Mouse (Mus musculus) left cerebral cortex, adult 18-20 months (tissue): ENCODE results near the gene Arpp19. TPM values are rescaled to one million over a fixed set of nuclear protein-coding genes. Genes with fewer than 3 reads are reported as not detected.
A peak's percentile ranks its signal among the peaks of the same experiment; 100 is the strongest.

ENCODE experiments used
- DNase-seq, 2 experiments: peaks; one replicate each; pipeline ENCODE4 v3.0.0; 2021 to 2022; ENCODE audit warnings: low spot score in 2 of 2, mixed read lengths in 1 of 2
- long read RNA-seq, 2 experiments: library from polyadenylated mRNA; stranded (forward); transcript quantifications; one replicate each; pipeline ENCODE4 v2.0.0; 2021
- total RNA-seq, 2 experiments: library from RNA; stranded (reverse); gene quantifications; 2 replicates each; pipeline ENCODE4 v1.2.3; 2021

The Arpp19 gene
- total RNA-seq, result 100 to 1,000 TPM; 457 to 468 TPM
- long read RNA-seq, experiment 1, full-length matches to known transcripts, result 462 of 514 reads
- long read RNA-seq, experiment 1, partial matches to known transcripts, result 41 of 514 reads
- long read RNA-seq, experiment 1, other reads (novel, unspliced or antisense), result 11 of 514 reads
- long read RNA-seq, experiment 2, full-length matches to known transcripts, result 391 of 437 reads
- long read RNA-seq, experiment 2, partial matches to known transcripts, result 36 of 437 reads
- long read RNA-seq, experiment 2, other reads (novel, unspliced or antisense), result 10 of 437 reads

DNA sequence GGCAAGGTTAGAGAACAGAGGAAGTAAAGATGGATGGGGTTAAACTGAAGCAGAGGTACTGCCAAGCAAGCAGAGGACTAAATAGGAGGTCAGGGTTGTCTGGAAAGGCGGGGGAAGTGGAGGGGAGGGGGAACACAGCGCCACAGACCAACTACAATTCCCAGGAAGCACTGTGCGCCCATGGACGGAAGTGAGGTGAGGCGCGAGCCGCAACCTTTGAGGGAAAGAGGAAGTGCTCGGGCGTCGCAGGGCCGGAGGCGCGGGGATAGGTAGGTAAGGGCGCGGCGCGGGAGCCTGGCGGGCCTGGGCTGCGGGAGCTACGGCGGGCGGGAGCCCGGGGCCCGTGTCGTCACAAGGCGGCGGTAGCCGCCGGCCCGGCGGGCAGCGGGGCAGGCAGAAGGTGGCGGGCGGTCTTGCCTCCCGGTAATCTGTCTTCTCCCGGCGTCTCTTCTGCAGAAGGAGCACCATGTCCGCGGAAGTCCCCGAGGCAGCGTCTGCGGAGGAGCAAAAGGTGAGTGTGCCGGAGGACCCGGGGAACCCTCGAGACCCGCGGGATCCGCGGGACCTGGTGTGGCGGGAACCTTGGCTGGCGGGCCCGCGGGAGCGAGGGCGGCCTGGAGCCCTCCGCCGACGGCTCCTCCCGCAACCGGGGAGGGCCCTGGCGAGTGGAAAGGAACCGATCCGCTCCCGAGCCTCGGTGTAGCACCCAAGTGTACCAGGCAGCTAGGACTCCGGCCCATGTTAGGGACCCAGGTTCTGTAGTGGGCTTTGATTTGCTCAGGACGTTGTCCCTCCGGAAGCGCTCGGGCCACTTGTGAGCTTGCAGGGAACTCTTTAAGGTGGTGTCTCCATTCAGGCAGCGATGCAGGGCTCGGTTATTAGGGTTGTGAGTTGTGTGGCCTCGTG, at the start of gene Arpp19:
TSS of gene Arpp19 (plus strand) at position 164 of the 906 bp plus-strand sequence.
- peak; percentile 81 to 90 for DNase-seq

DNA sequence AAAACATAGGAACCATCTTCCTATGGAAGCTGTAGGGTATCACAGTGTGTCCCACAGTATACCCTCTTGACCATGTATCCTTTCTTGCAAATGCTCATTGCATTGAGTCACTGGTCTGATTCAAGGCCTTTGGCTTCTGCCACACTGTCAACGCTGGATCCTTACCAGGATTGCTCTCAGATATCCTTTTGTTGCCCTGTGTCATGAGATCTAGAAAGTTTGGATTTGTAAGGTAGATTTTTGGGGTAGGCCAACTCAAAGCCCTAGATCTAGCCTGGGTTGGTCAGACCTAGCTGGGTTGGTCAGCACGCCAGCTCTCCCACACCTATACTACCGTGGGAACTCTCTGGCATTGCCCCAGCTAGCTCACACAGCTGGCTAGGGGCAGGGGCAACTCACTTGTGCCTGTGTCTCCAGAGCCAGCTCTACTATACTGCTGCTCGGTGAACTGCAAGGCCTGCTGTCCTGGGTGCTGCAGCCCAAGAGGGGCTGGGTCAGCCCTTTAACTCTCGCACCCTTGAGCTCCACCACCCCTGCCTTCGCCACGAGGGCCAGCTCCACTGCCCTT, 48.4 kb upstream of the Arpp19 start:
- DNase-seq, result no peak

DNA sequence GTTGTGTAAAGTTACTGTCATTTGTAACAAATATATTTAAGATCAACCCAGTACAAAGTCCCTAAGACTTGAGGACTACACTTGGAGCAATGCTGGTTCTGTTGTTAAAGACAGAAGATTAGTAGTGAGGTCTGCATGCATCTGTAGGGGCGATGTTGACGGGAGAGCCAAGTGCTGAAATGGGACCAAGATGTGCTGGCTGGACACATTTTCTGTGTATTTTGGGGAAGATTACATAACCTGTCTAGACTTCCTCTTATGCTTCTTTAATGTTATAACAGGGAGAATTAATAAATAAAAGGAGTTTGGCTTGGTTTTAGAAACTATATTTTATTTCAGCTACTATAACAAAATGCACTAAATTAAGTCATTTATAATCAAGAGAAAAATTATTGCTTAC, 47.4 kb upstream of the Arpp19 start:
- no peak for DNase-seq

DNA sequence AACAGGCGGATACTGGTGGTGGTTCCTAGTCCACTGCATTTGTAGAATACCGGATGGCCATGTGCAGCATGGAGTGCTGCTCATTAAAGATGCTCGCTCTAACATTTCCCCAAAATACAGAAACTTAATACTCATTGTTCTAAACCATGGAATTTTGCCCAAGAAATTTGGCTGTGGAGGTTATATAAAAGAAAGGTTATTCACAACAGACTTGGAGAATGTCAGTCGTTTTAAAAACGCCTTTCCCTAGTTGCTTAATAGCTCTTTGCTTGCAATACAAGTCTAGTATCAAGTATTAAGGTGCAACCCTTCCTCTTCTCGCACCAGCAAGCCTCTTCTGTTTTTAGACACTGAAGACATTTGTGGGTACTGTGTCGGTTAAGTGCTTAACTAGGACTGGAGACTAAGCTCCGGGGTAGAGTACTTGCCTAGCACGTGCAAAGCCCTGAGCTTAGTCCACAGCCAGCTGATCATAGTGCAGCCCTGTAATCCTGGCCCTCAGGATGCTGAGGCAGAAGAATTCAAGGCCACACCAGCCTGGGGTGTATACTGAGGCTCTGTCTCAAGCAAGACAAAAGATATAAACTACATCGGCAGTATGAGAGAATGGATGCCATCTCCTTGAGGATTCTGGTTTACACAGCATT, 42.7 kb upstream of the Arpp19 start:
- no peak for DNase-seq

DNA sequence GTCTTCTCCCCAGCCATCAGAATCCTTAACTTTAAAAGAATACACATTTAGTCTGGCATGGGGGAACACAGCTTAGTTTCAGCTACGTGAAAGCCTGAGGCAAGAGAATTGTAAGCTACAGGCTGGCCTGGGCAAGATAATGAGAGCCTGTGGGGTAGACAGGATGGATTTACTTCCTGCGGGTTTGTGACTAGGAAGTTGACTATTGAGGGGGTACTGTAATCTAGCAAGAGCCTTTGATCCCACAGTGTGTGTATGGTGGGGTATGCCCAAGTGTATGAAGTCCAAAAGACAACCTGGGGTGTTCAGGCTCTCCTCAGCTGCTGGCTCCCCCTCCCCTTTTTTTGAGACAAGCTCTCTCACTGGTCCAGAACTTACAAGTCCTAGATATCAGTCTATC, 41.1 kb upstream of the Arpp19 start:
- DNase-seq, result no peak

DNA sequence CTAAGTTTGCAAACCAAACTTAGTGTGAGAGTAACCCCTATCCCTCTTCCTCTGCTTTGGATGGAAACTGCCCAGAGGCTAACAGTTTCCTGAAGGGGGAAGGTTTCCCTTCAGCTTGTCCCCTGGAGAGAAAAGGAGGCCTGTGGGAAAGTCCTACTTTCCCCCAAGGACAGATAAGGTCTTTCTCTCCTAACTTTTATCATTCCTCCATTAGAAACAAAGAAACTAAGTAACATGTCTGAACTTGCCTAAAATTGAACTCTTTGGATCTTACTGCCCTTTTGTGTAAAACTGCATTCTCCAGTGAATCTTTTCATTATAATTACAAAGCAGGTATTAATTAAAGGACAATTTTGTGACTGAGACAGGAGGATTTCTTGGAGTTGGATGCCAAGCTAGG, 39.4 kb upstream of the Arpp19 start:
- DNase-seq, result no peak

DNA sequence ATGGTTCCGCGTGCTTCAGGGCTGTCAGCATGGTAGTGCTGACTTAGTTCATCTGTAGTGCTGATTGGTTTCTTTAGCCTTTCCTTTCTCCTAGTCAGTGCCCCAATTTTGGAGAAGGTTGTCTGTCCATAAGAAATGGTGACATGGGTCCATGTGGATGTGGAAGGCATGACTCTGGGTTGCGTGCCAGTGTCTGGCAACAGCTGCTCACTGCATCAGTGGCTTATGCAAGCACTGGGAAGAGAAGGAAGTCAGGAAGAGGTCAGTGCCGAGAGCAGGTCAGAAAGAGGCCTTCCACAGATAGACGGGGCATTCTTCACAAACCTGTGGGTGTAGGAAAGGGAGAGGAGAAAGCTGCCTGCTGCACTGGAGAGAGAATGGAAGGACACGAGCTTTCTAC, 36.4 kb upstream of the Arpp19 start:
- no peak for DNase-seq

DNA sequence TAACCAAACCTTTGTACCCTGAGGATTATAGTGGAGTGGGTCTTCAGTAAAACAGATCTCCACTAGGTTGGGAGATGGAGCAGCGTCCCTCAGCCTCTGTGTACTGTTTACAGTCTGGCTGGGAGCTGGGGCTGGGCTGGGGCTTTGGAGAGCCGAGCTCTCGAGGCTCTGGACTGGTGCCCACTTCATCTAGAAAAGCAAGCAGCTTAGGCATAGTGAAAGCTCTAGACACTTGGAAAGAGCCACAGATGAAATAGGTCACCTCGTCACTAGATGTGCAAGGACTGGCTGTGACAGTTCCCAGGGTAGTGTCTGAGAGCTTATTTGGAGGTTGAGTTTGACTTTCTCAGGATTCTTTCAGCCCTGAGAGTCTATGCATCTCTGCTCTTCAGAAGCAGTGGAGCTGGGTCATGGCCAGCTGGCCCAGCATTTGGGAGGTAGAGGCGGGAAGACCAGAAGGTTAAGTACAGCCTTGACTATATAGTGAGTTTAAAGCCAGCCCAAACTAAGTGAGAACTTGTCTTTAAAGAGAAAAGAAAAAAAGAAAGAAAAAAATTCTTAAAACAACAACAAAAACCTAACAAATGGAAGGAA, 35.7 kb upstream of the Arpp19 start:
- DNase-seq, result no peak

DNA sequence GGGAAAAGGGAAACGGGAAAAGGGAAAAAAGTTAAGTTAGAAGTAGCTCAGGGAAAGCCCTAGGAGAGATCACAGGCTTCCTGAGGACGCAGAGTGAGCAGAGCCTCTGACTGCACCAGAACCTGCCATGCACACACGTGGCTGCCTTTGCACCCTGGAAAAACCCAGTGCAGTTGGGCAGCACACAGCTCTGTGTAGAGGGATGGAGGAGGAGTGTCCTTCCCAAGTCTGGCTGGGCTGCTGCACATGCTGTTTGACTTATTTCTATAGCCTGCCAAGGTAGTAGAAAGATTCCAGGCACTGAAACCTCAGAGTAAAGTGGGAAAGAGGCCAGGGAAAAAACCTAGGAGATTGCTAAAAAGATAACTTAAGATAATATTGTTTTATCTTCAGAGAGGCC, 35.2 kb upstream of the Arpp19 start:
- DNase-seq, result no peak

DNA sequence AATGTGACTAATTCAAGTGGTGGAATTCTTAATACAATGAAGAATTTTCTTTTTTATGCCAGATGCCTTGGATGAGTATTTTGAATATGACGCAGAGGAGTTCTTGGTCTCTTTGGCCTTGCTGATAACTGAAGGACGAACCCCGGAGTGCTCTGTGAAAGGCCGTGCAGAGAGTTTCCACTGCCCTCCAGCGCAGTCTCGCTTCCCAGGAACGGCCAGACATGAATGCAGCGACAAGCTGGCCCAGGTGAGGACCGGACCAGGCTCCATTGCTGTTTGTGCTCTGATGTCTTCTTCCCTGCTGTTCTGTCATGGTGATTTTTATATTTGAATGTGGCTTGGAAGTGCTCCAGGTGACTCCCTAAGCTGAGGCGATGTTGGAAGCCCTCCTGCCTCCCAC, 33.2 kb upstream of the Arpp19 start:
- no peak for DNase-seq

DNA sequence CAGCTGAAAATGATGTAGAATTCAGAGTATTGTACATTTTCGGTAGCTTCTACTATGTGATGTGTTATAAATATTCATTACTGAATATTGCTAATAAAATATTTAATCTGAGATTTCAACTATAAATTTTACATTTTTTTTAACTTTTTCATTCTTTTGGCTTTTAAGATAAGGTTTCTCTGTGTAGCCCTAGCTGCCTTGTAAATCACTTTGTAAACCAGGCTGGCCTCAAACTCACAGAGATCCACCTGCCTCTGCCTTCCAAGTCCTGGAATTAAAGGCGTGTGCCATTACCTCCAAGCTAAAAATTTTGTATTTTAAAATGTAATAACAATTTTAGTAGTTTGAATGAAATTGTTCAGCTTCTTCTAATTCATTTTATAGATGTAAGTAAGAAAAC, 20.8 kb upstream of the Arpp19 start:
- no peak for DNase-seq

DNA sequence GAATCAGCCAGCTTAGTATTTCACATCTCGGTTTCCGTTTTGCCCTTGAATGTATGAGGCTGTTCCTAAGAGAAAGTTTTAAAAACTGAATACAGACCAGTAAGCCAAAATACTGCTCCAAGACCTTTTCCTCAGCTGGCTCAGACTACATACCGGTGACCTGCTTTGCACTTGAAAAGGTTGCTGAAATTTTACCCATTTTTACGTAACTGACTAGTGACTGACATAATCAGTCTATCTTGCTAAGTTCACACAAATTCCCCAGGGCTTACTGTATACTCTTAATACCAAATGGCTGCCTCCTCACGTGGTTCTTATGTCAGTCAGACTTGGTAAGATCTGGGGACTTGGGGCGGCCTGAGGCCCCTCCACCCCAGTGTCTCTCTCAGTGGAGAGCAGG, 18.2 kb upstream of the Arpp19 start:
- no peak for DNase-seq

DNA sequence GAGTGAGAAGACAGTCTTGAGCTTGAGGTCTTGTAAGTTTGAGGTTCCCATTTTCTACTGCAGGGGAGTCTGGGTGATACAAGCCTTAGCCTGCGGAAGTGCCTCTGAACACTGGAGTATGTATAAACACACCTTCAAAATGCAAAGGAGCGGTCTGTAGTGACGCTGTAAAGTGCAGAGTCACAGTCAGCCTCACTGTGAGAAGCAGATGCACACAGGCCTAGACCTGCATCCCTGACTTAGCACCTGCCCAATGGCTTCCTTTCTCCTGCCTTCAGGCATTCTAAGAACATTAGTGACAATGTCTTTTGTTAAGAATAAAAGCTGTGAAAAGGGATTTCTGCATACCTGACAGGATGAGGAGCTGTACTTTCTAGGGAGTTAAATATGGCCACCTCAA, 17.8 kb upstream of the Arpp19 start:
- DNase-seq, result no peak

DNA sequence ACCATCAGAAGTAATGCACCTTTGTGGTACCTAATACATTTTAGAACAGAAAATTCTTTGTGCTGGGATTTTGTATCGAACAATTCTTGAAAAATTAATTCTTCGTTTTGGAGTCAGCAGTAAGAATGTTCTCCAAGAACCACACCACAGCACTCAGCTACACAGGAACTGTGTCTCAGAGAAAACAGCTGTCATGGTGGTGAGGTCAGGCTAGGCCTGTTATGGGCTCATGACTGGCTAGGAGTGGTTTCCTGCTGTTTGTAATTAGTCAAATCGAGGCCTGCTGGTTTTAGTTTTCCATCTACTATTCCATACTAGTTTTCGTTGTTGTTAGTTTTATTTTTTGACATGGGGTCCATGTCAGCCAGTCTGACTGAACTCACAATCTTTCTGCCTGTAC, 16.9 kb upstream of the Arpp19 start:
- no peak for DNase-seq

DNA sequence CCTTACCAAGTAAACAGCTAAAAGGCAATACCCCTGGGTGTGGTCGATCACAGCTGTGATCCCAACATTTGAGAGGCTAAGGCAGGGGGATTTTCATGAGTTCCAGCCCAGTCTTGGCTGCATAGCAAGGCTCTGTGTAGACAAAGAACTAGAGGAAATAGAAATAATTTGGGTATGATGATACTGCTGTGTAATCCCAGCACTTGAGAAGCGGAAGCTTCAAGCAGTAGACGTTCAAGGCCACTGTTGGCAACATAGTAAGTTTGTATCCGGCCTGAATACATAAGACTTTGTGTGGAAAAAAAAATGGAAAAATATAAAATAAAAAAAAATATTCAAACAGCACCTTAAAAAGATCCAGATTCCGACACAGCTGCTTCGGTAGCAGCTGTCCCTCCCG, 14.9 kb upstream of the Arpp19 start:
- no peak for DNase-seq

DNA sequence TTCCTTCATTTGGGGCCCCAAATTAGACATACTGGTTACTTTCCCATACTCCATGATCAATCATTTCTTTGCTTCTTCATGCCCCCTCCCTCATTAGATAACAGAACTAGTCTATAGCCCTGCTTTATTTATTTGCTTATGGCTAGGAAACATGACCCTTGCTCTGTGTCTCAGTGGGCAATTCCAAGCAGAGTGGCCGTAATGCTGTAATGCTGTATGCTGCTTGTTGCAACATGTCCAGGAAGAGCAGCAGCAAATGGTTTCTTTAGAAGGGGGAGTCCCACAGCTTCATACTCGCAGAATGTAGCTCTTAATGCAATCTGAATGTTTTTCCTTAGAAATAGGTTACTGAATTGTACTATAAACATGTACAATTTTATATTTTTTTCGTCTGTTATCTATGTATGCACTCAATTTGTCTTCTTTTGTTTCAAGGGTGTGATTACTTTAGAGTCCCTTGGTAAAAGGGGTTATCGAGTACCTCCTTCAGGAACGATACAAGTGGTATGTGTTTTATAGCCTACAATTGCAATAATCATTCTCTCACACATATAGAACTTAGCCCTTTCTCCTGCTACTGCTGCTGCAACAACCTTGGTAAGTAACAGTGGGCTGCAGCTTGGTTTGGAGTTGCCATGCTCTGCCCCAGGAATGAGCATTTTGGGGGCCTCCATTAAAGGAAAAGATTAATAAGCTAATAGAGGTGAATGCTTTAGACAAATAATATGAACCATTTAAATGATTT, 14.1 kb upstream of the Arpp19 start:
- DNase-seq, result no peak

DNA sequence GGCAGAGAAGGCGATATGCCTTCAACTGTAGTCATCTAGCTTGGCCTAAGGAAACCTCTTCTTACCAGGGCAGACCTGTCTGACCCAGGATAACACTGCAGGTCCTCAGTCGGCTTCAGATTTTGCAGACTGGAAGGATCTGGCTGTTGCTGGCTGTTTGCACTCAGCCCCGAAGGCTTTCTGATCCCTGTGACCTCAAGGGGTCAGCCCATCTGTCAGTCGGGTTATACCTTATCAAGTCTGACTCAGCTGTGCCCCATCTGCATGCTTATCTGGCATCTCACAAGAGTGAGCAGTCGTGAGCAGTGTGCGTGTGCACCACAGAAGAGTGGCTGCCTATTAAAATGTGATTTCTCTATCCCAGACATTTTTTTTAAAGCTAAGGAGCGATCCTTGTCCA, 13.3 kb upstream of the Arpp19 start:
- DNase-seq, result no peak

DNA sequence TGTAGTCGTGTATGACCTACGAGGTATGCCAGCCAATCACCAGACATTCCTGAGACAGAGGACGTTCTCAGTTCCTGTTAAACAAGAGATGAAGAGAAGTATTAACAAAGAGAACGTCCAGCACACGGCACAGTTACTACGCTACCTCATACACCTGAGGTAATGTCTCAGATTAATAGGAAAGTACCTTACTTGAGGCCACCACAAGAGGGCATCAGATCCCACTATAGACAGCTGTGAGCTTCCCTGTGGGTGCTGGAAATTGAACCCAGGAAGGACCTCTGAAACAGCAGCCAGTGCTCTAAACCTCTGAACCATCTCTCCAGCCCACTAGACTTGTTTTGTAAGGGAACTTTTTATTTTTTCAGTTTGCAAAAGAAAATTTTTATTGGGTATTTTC, 11.7 kb upstream of the Arpp19 start:
- no peak for DNase-seq

DNA sequence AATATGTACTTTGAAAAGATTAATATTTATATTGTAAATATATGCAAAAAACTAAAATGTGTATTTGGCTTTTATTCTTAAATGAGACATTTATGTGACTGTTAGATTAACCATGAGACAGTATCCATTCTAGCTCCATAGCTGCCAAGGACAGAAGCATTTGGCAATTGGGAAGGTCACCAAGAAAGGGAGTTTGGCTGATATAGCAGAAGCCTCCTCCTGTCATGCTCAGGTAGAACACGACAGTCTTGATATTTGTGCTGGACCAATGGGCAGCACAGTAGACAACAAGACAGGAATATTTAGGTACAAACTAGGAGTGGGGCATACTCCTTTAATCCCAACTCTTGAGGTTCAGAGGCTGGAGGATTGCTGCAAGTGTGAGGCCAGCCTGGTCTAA, 5.0 kb upstream of the Arpp19 start:
- DNase-seq, result no peak

DNA sequence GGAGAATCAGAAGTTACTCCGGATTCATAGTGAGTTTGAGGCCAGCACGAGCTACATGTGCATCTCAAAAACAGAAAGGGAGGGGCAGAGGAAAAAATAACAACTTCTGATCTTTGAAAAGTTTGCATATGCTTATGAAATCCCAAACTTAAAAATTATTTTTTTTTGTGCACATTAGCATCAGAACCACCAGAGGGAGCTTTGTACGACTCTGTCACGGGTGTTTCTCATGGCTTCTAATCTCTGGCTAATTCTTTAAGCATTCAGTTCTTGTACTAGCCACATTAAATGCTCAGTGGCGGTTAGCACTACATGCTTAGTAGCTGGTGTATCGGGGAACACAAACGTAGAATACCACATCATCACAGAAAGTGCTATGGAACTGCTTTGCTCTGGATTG, 4.3 kb upstream of the Arpp19 start:
- DNase-seq, result no peak

DNA sequence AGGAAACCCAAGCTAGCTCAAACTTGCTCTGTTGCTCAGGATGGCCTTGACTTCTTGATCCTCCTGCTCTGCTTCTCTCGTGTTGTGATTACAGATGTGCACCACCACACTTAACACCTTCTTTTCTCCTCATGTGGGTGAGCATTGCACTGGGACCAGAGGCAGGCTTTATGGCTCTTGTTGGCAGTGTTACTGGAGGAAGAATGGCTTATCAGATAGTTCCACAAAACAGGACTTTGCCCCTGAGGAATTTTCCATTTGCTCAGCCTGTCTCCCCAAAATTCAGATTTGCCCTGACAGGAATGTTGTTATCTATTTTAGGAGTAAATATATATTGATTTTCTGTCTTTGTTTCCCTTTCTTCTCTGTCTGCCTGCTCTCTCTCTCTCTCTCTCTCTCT, 2.7 kb upstream of the Arpp19 start:
- DNase-seq, result no peak
